Mouse (Mus musculus) intestine, embryonic 14.5 days (tissue): ENCODE measurements around the gene Dhx9. TPM values are rescaled to one million over a fixed set of nuclear protein-coding genes. Genes with fewer than 3 reads are reported as not detected.
"Not testable (repeated sequence)": the region's sequence is repeated elsewhere in the genome, so short reads cannot be mapped to it uniquely, and the experiment has no call there.

Experiments
- ATAC-seq: fragments of 200-750 bp; cut with Nextera tagmentation; replicated peaks from 2 replicates; pipeline ENCODE4 v1.8.0; 2017; ENCODE audit warnings: low read depth, moderate number of reproducible peaks, moderate TSS enrichment, moderate library complexity; ENCODE audit not compliant: low FRiP score, low TSS enrichment
- DNase-seq: peaks from one replicate; pipeline ENCODE4 v3.0.0-alpha.2; 2018; ENCODE audit warnings: low spot score
- H3K27ac ChIP-seq: fragments of 300-500 bp; sonication (generic); 2 replicates; pipeline ENCODE4 v1.5.1; 2014; ENCODE audit warnings: low read depth, mild to moderate bottlenecking, control low read depth
- H3K27me3 ChIP-seq: fragments of 300-500 bp; sonication (generic); replicated peaks from 2 replicates; pipeline ENCODE4 v1.6.1; 2014; ENCODE audit warnings: low read length, control low read depth; ENCODE audit not compliant: control insufficient read depth, insufficient read depth
- H3K36me3 ChIP-seq: fragments of 300-500 bp; sonication (generic); 2 replicates; pipeline ENCODE4 v1.6.1; 2014; ENCODE audit warnings: low read length, control low read depth; ENCODE audit not compliant: control insufficient read depth, insufficient read depth
- H3K4me1 ChIP-seq: fragments of 300-500 bp; sonication (generic); replicated peaks from 2 replicates; pipeline ENCODE4 v1.6.1; 2014; ENCODE audit warnings: low read length, control low read depth, mixed read lengths; ENCODE audit not compliant: control insufficient read depth, insufficient read depth
- H3K4me2 ChIP-seq: fragments of 300-500 bp; sonication (generic); 2 replicates; pipeline ENCODE4 v1.6.1; 2014; ENCODE audit warnings: low read length
- H3K4me3 ChIP-seq: fragments of 300-500 bp; sonication (generic); 2 replicates; pipeline ENCODE4 v1.5.1; 2014; ENCODE audit warnings: low read depth, low read length, control low read depth, mixed read lengths
- H3K9ac ChIP-seq: fragments of 300-500 bp; sonication (generic); 2 replicates; pipeline ENCODE4 v1.6.1; 2014; ENCODE audit warnings: mild to moderate bottlenecking, low read length
- H3K9me3 ChIP-seq: fragments of 300-500 bp; sonication (generic); 2 replicates; pipeline ENCODE4 v1.6.1; 2016; ENCODE audit warnings: low read length, control low read depth; ENCODE audit not compliant: control insufficient read depth
- WGBS: fragments of 180-500 bp; shearing (Covaris S2); extraction: QIAGEN DNeasy Blood & Tissue Kit; methylation state at CpG from one replicate; pipeline ENCODE4 v1.1.7; 2014; 5-methylcytosine and 5-hydroxymethylcytosine counted together
- polyA plus RNA-seq: library from polyadenylated mRNA; unstranded; fragments of >200 nt; fragmentation: Nextera tagmentation; extraction: Ambion mirVana; gene quantifications from 2 replicates; pipeline ENCODE4 v1.2.1, GENCODE M21; 2014

The Dhx9 gene
- 25.5 and 25.8 TPM in 2 replicates for polyA plus RNA-seq

- Histone ChIP-seq H3K9ac (peak within 1 kb of the TSS; percentile 97), H3K27me3 (no peaks in the 10 kb centered on the region), H3K27ac (peak within 1 kb of the TSS; percentile 74), H3K9me3 (no peaks in the 10 kb centered on the region), H3K4me3 (peak within 1 kb of the TSS; percentile 87), H3K4me1 (peaks cover 16% of the 10 kb centered on the region), H3K36me3 (peaks cover 9% of the 10 kb centered on the region), H3K4me2 (peak within 1 kb of the TSS; percentile 92)
- peak; percentile 89 for ATAC-seq
- peak; percentile 98 for DNase-seq
- under 1% methylated on average over 35 of the region's 35 CpGs for WGBS
Measured at GRCm38 (mm10) chr1:153487500-153487879, at the start of gene Dhx9. Gene Dhx9, minus strand, starts transcription at chr1:153487660.

GRCm38 (mm10) chr1:153535611-153536010 lies 48.2 kb upstream of the Dhx9 start:
- DNase-seq (no peak), ATAC-seq (no peak)
- H3K4me2 ChIP-seq: no peak overlapping the region
- H3K36me3 ChIP-seq: no peaks in the 10 kb centered on the region
- H3K27me3 ChIP-seq: no peaks in the 10 kb centered on the region
- peaks cover 13% of the 10 kb centered on the region for H3K4me1 ChIP-seq
- 72% methylated on average over 9 of the region's 9 CpGs for WGBS
- no peaks in the 10 kb centered on the region for H3K9me3 ChIP-seq
- no peak overlapping the region for H3K27ac ChIP-seq
- H3K4me3 ChIP-seq: no peak overlapping the region
- H3K9ac ChIP-seq: no peak overlapping the region

- 92% methylated on average over 3 of the region's 3 CpGs for WGBS
- H3K4me3 ChIP-seq, ATAC-seq, H3K9me3 ChIP-seq, H3K4me2 ChIP-seq, H3K36me3 ChIP-seq, DNase-seq, H3K27me3 ChIP-seq, H3K9ac ChIP-seq: not testable (repeated sequence)
- H3K27ac ChIP-seq: peak overlapping the region; percentile 70; the same call in 1 of the 2 replicates
- H3K4me1 ChIP-seq: peaks cover 13% of the 10 kb centered on the region
Measured at GRCm38 (mm10) chr1:153532896-153533295, 45.4 kb upstream of the Dhx9 start.

GRCm38 (mm10) chr1:153532234-153532841 lies 44.9 kb upstream of the Dhx9 start:
- H3K4me3 ChIP-seq: 0 out of 2 replicates have a peak overlapping the region, but pooled peaks have one; percentile 2
- peak overlapping the region; percentile 38 for H3K9ac ChIP-seq
- H3K4me2 ChIP-seq: peak overlapping the region; percentile 40
- no peaks in the 10 kb centered on the region for H3K9me3 ChIP-seq
- H3K27me3 ChIP-seq: no peaks in the 10 kb centered on the region
- peaks cover 13% of the 10 kb centered on the region for H3K4me1 ChIP-seq
- no peaks in the 10 kb centered on the region for H3K36me3 ChIP-seq
- ATAC-seq: no peak
- H3K27ac ChIP-seq: peak overlapping the region; percentile 70
- 17% methylated on average over 12 of the region's 12 CpGs for WGBS
- DNase-seq: peak; percentile 53

GRCm38 (mm10) chr1:153531677-153532233 lies 44.3 kb upstream of the Dhx9 start:
- no peak for ATAC-seq
- Histone ChIP-seq H3K9ac (peak overlapping the region; percentile 38; the same call in 1 of the 2 replicates), H3K27ac (peak overlapping the region; percentile 70; the same call in 1 of the 2 replicates), H3K27me3 (no peaks in the 10 kb centered on the region), H3K4me3 (0 out of 2 replicates have a peak overlapping the region, but pooled peaks have one; percentile 2), H3K36me3 (no peaks in the 10 kb centered on the region), H3K9me3 (no peaks in the 10 kb centered on the region), H3K4me1 (peaks cover 13% of the 10 kb centered on the region), H3K4me2 (peak overlapping the region; percentile 40)
- 24% methylated on average over 9 of the region's 9 CpGs for WGBS
- DNase-seq: no peak

GRCm38 (mm10) chr1:153522116-153522515 lies 34.7 kb upstream of the Dhx9 start:
- no peak for ATAC-seq
- Histone ChIP-seq H3K27me3 (no peaks in the 10 kb centered on the region), H3K27ac (no peak overlapping the region), H3K9ac (no peak overlapping the region), H3K9me3 (no peaks in the 10 kb centered on the region), H3K4me2 (no peak overlapping the region), H3K4me3 (no peak overlapping the region), H3K4me1 (no peaks in the 10 kb centered on the region), H3K36me3 (no peaks in the 10 kb centered on the region)
- DNase-seq: no peak
- whole genome bisulfite sequencing: 37% methylated on average over 3 of the region's 3 CpGs

- WGBS: 84% methylated on average over 12 of the region's 12 CpGs
- Histone ChIP-seq H3K27me3 (no peaks in the 10 kb centered on the region), H3K36me3 (no peaks in the 10 kb centered on the region), H3K4me1 (no peaks in the 10 kb centered on the region), H3K9me3 (no peaks in the 10 kb centered on the region), H3K4me3 (no peak overlapping the region), H3K4me2 (no peak overlapping the region), H3K9ac (no peak overlapping the region), H3K27ac (no peak overlapping the region)
- ATAC-seq (no peak), DNase-seq (no peak)
Measured at GRCm38 (mm10) chr1:153515368-153515767, 27.9 kb upstream of the Dhx9 start.

GRCm38 (mm10) chr1:153510330-153511009 lies 23.0 kb upstream of the Dhx9 start:
- no peak overlapping the region for H3K9ac ChIP-seq
- no peak overlapping the region for H3K27ac ChIP-seq
- ATAC-seq: no peak
- DNase-seq: no peak
- H3K4me2 ChIP-seq: no peak overlapping the region
- H3K27me3 ChIP-seq: no peaks in the 10 kb centered on the region
- H3K9me3 ChIP-seq: no peaks in the 10 kb centered on the region
- H3K4me1 ChIP-seq: no peaks in the 10 kb centered on the region
- no peak overlapping the region for H3K4me3 ChIP-seq
- 57% methylated on average over 2 of the region's 2 CpGs for WGBS
- no peaks in the 10 kb centered on the region for H3K36me3 ChIP-seq
